ENCODE assay signal across 9 mouse cellular contexts in the genomic region with DNA sequence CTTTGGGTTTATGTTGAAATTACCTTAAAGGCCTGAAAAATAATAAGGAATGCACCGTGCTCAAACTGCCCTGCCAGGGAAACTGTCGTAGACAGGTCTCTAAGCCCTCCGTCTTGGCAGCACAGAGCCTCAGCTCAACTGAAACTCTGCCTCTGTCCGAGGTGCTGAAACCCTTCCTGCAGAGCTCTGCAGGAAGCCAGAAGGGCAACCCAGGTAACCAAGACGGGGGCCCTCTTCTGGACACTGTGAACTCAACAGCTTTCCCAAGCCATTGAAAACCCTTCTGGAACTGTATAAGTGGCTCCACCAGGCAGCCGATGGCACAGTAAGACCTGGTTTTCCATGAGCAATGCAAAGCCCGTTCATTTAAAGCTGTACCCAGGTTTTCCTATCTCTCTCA. TPM values are rescaled to one million over a fixed set of nuclear protein-coding genes. Genes with fewer than 3 reads are reported as not detected.
DNase-seq lines count a peak whose midpoint lies in the region; ATAC-seq and TF ChIP-seq lines count a peak whose summit lies in the region.
"Had no signal": no experiment of that assay in that cellular context is flagged by ENCODE, and none has a peak within 500 bp of the region (broad histone marks: within the 10 kb centered on the region; RNA-seq: fewer than 3 reads in every experiment).

No protein-coding gene starts in this region.

- H3K27me3 ChIP-seq in heart, adult 2 months (ENCODE audit: control insufficient read depth, insufficient read depth, low read length) = no peaks in the 10 kb centered on the region; the same call in 1 of the 2 replicates
- H3K27me3 ChIP-seq in heart, embryonic 11.5 days (ENCODE audit: control insufficient read depth, insufficient read depth, low read length) = no peaks in the 10 kb centered on the region
- no peaks in the 10 kb centered on the region for H3K27me3 ChIP-seq in ES-Bruce4 (ENCODE audit: control insufficient read depth, insufficient read depth, low read length, poor library complexity, severe bottlenecking)
- H3K27me3 ChIP-seq in liver, embryonic 11.5 days (replicated peaks; ENCODE audit: control insufficient read depth, insufficient read depth, low read length) = peaks cover 31% of the 10 kb centered on the region
- H3K27me3 ChIP-seq in small intestine, adult 2 months (ENCODE audit: control insufficient read depth, insufficient read depth, low read length) = peaks cover 10% of the 10 kb centered on the region

- H3K9ac ChIP-seq in heart, adult 2 months (ENCODE audit: low read depth, low read length) = no peak overlapping the region
- H3K9ac ChIP-seq in heart, embryonic 11.5 days (ENCODE audit: low read depth, low read length) = no peak overlapping the region
- no peak overlapping the region for H3K9ac ChIP-seq in ES-Bruce4 (ENCODE audit: low read depth, poor library complexity, severe bottlenecking)
- H3K9ac ChIP-seq in liver, embryonic 11.5 days (ENCODE audit: low read depth, low read length) = no peak overlapping the region

- TF ChIP-seq EP300 in heart, adult 2 months (IDR thresholded peaks at IDR 0.05; ENCODE audit: insufficient read depth, low read depth, low read length) = 0 out of 2 replicates have a peak, but pooled peaks have one; percentile 59
- TF ChIP-seq EP300 in ES-Bruce4 (IDR thresholded peaks at IDR 0.05; ENCODE audit: insufficient read depth, low read depth, low read length) = no peak

- H3K4me1 ChIP-seq in heart, adult 2 months (ENCODE audit: control insufficient read depth, insufficient read depth, low read length) = no peaks in the 10 kb centered on the region
- peaks cover 24% of the 10 kb centered on the region for H3K4me1 ChIP-seq in heart, embryonic 11.5 days (ENCODE audit: control insufficient read depth, insufficient read depth, low read length)
- H3K4me1 ChIP-seq in ES-Bruce4 (ENCODE audit: control insufficient read depth, insufficient read depth, low read length) = peaks cover 2% of the 10 kb centered on the region
- H3K4me1 ChIP-seq in liver, embryonic 11.5 days (replicated peaks; ENCODE audit: control insufficient read depth, insufficient read depth, low read length) = 0 out of 2 replicates have a peak, but pooled peaks cover 4% of the 10 kb centered on the region
- no peaks in the 10 kb centered on the region; the same call in 1 of the 2 replicates for H3K4me1 ChIP-seq in small intestine, adult 2 months (ENCODE audit: control insufficient read depth, insufficient read depth, insufficient read length, low read length)

- no peak overlapping the region for H3K27ac ChIP-seq in heart, adult 2 months
- H3K27ac ChIP-seq in heart, embryonic 11.5 days (ENCODE audit: low read depth, low read length) = no peak overlapping the region
- H3K27ac ChIP-seq in ES-Bruce4 (ENCODE audit: insufficient read depth, low read length) = no peak overlapping the region
- H3K27ac ChIP-seq in liver, embryonic 11.5 days (ENCODE audit: low read depth, low read length) = no peak overlapping the region
- no peak overlapping the region for H3K27ac ChIP-seq in small intestine, adult 2 months (ENCODE audit: insufficient read depth, low read depth, low read length)

- no peaks in the 10 kb centered on the region for H3K79me2 ChIP-seq in heart, adult 2 months (replicated peaks; ENCODE audit: control insufficient read depth, insufficient read depth, low read length)

- WGBS in heart, adult 2 months = 13% methylated on average over 7 of the region's 7 CpGs
- WGBS in heart, embryonic 11.5 days (ENCODE audit: insufficient replicate concordance) = 7% methylated on average over 7 of the region's 7 CpGs
- WGBS in liver, embryonic 11.5 days = 6% methylated on average over 7 of the region's 7 CpGs
- 6% methylated on average over 7 of the region's 7 CpGs for WGBS in small intestine, adult 2 months

- no peaks in the 10 kb centered on the region for H3K36me3 ChIP-seq in heart, adult 2 months (ENCODE audit: control insufficient read depth, insufficient read depth, low read length)
- H3K36me3 ChIP-seq in heart, embryonic 11.5 days (ENCODE audit: control insufficient read depth, insufficient read depth, low read length) = no peaks in the 10 kb centered on the region
- H3K36me3 ChIP-seq in ES-Bruce4 (ENCODE audit: control insufficient read depth, insufficient read depth, low read length, poor library complexity, severe bottlenecking) = no peaks in the 10 kb centered on the region
- no peaks in the 10 kb centered on the region for H3K36me3 ChIP-seq in liver, embryonic 11.5 days (ENCODE audit: control insufficient read depth, insufficient read depth, low read length)
- H3K36me3 ChIP-seq in small intestine, adult 2 months (ENCODE audit: control insufficient read depth, insufficient read depth, low read length) = no peaks in the 10 kb centered on the region

- TF ChIP-seq POLR2A in heart, adult 2 months (IDR thresholded peaks at IDR 0.05; ENCODE audit: insufficient read depth, low read depth, low read length) = no peak
- no peak for TF ChIP-seq POLR2A in ES-Bruce4 (IDR thresholded peaks at IDR 0.05; ENCODE audit: insufficient read depth, low read length)
- TF ChIP-seq POLR2A in small intestine, adult 2 months (IDR thresholded peaks at IDR 0.05; ENCODE audit: low read depth, low read length) = no peak

- intact Hi-C loops in heart, adult 2 months (cut with DNase I) = loop anchor here (1.0 to 5.0 kb wide), 2 partner anchors 21 to 35 kb away; a partner anchor contains a TSS

- no peak overlapping the region for H3K4me3 ChIP-seq in heart, adult 2 months
- H3K4me3 ChIP-seq in heart, embryonic 11.5 days (ENCODE audit: low read depth, low read length) = no peak overlapping the region
- H3K4me3 ChIP-seq in ES-Bruce4 (ENCODE audit: low read depth, low read length) = no peak overlapping the region
- no peak overlapping the region for H3K4me3 ChIP-seq in liver, embryonic 11.5 days (ENCODE audit: low read depth, low read length)
- H3K4me3 ChIP-seq in small intestine, adult 2 months (ENCODE audit: low read depth, low read length) = no peak overlapping the region
- H3K4me3 ChIP-seq: megakaryocyte, embryonic 14.5 days had no signal

- ATAC-seq in heart, embryonic 11.5 days (replicated peaks; ENCODE audit: insufficient number of reproducible peaks, low FRiP score, low TSS enrichment) = no peak
- ATAC-seq in common myeloid progenitor, adult 5-6 weeks (replicated peaks; ENCODE audit: low read depth, poor library complexity, severe bottlenecking) = peak; percentile 91
- ATAC-seq in hematopoietic stem cell, adult 5-6 weeks (replicated peaks in 1 of 2; ENCODE audit: insufficient read depth in 1 of 2, low FRiP score in 2 of 2, low TSS enrichment in 1 of 2, low read depth in 1 of 2, poor library complexity in 2 of 2, severe bottlenecking in 2 of 2) = peak; percentile 76 to 81
- peak; percentile 46; the same call in 1 of the 2 replicates for ATAC-seq in liver, embryonic 11.5 days (replicated peaks; ENCODE audit: low FRiP score)
- no peak for ATAC-seq in monocyte, adult 5-6 weeks (replicated peaks; ENCODE audit: insufficient number of reproducible peaks, low FRiP score, low TSS enrichment, poor library complexity, severe bottlenecking)

- no peaks in the 10 kb centered on the region for H3K9me3 ChIP-seq in heart, embryonic 11.5 days (replicated peaks; ENCODE audit: control insufficient read depth, low read length)
- H3K9me3 ChIP-seq in ES-Bruce4 (replicated peaks; ENCODE audit: control insufficient read depth, insufficient read depth, low read length, poor library complexity, severe bottlenecking) = no peaks in the 10 kb centered on the region
- no peaks in the 10 kb centered on the region for H3K9me3 ChIP-seq in liver, embryonic 11.5 days (ENCODE audit: control insufficient read depth, low read length)

- TF ChIP-seq CTCF in heart, adult 2 months (IDR thresholded peaks at IDR 0.05) = peak; percentile 73
- TF ChIP-seq CTCF in ES-Bruce4 (IDR thresholded peaks at IDR 0.05; ENCODE audit: low read depth, low read length) = peak; percentile 64
- TF ChIP-seq CTCF in small intestine, adult 2 months (IDR thresholded peaks at IDR 0.05; ENCODE audit: extremely low read depth, insufficient read length, insufficient replicate concordance, low read depth, low read length) = peak; percentile 53

- DNase-seq in heart, adult 2 months = peak; percentile 62 to 68
- DNase-seq in liver, embryonic 11.5 days (ENCODE audit: low spot score) = peak; percentile 81

- H3K4me2 ChIP-seq in heart, embryonic 11.5 days = no peak overlapping the region
- no peak overlapping the region for H3K4me2 ChIP-seq in liver, embryonic 11.5 days

RNA-seq across cellular contexts. Expression of a gene that starts 6.1 kb away (rescaled TPM):
- 10 to 100 TPM; 59.3 to 68.5 TPM for total RNA-seq in heart, adult 2 months (2021)
- 119 and 121 TPM in 2 replicates for polyA plus RNA-seq in heart, adult 2 months (2012; rRNA removed)
- 19.4 and 20.8 TPM in 2 replicates for polyA plus RNA-seq in heart, embryonic 11.5 days (2014; fragmentation: Nextera tagmentation; extraction: Ambion mirVana)
- polyA plus RNA-seq in ES-Bruce4 (2011; ENCODE audit: insufficient read depth, insufficient read length, low read depth, missing spikeins) = 3.3 and 5.8 TPM in 2 replicates
- 0.41 and 0.49 TPM in 2 replicates for total RNA-seq in common myeloid progenitor, adult 5-6 weeks (2017)
- total RNA-seq in hematopoietic stem cell, adult 5-6 weeks (2017) = 2.6 and 4.8 TPM in 2 replicates
- 2.5 and 3.8 TPM in 2 replicates for polyA plus RNA-seq in liver, embryonic 11.5 days (2014; fragmentation: Nextera tagmentation; extraction: Ambion mirVana)
- 21.9 and 26.3 TPM in 2 replicates for polyA plus RNA-seq in small intestine, adult 2 months (2012; rRNA removed)
- 0.53 TPM in 1 of 3 replicates, not detected in the others for total RNA-seq in monocyte, adult 5-6 weeks (2017)

RNA-seq across cellular contexts. Expression of a gene that starts 7.1 kb away (rescaled TPM):
- total RNA-seq in heart, adult 2 months (2021) = 10 to 100 TPM; 23.5 to 24.4 TPM
- polyA plus RNA-seq in heart, adult 2 months (2012; rRNA removed) = 26.3 and 30.7 TPM in 2 replicates
- 21.5 and 30.4 TPM in 2 replicates for polyA plus RNA-seq in heart, embryonic 11.5 days (2014; fragmentation: Nextera tagmentation; extraction: Ambion mirVana)
- 1.1 and 1.2 TPM in 2 replicates for polyA plus RNA-seq in ES-Bruce4 (2011; ENCODE audit: insufficient read depth, insufficient read length, low read depth, missing spikeins)
- total RNA-seq in common myeloid progenitor, adult 5-6 weeks (2017) = 0.05 TPM in 1 of 2 replicates, not detected in the other
- total RNA-seq in hematopoietic stem cell, adult 5-6 weeks (2017) = not detected in 2 replicates
- polyA plus RNA-seq in liver, embryonic 11.5 days (2014; fragmentation: Nextera tagmentation; extraction: Ambion mirVana) = 6.4 and 7.2 TPM in 2 replicates
- polyA plus RNA-seq in small intestine, adult 2 months (2012; rRNA removed) = 2.8 and 4.0 TPM in 2 replicates
- total RNA-seq in monocyte, adult 5-6 weeks (2017) = 0.29 TPM in 1 of 3 replicates, not detected in the others

RNA-seq across cellular contexts. Expression of a gene that starts 34.5 kb away (rescaled TPM):
- 1 to 10 TPM in 1 of 2 experiments, under 1 TPM in 1; 0.89 to 1.1 TPM for total RNA-seq in heart, adult 2 months (2021)
- 2.2 and 2.3 TPM in 2 replicates for polyA plus RNA-seq in heart, adult 2 months (2012; rRNA removed)
- polyA plus RNA-seq in heart, embryonic 11.5 days (2014; fragmentation: Nextera tagmentation; extraction: Ambion mirVana) = 0.49 and 1.5 TPM in 2 replicates
- polyA plus RNA-seq in ES-Bruce4 (2011; ENCODE audit: insufficient read depth, insufficient read length, low read depth, missing spikeins) = 10.3 and 10.6 TPM in 2 replicates
- total RNA-seq in common myeloid progenitor, adult 5-6 weeks (2017) = 0.78 and 4.5 TPM in 2 replicates
- 3.8 and 5.6 TPM in 2 replicates for total RNA-seq in hematopoietic stem cell, adult 5-6 weeks (2017)
- 0.75 and 1.0 TPM in 2 replicates for polyA plus RNA-seq in liver, embryonic 11.5 days (2014; fragmentation: Nextera tagmentation; extraction: Ambion mirVana)
- 0.43 and 1.9 TPM in 2 replicates for polyA plus RNA-seq in small intestine, adult 2 months (2012; rRNA removed)
- total RNA-seq in monocyte, adult 5-6 weeks (2017) = 0.11 to 0.87 TPM in 2 of 3 replicates, not detected in the other

RNA-seq across cellular contexts. Expression of a gene that starts 36.0 kb away (rescaled TPM):
- 10 to 100 TPM; 81.2 to 89.8 TPM for total RNA-seq in heart, adult 2 months (2021)
- polyA plus RNA-seq in heart, adult 2 months (2012; rRNA removed) = 148 and 151 TPM in 2 replicates
- 44.6 and 53.1 TPM in 2 replicates for polyA plus RNA-seq in heart, embryonic 11.5 days (2014; fragmentation: Nextera tagmentation; extraction: Ambion mirVana)
- 28.8 and 29.6 TPM in 2 replicates for polyA plus RNA-seq in ES-Bruce4 (2011; ENCODE audit: insufficient read depth, insufficient read length, low read depth, missing spikeins)
- 11.5 and 32.2 TPM in 2 replicates for total RNA-seq in common myeloid progenitor, adult 5-6 weeks (2017)
- 8.6 and 19.1 TPM in 2 replicates for total RNA-seq in hematopoietic stem cell, adult 5-6 weeks (2017)
- 54.6 and 55.2 TPM in 2 replicates for polyA plus RNA-seq in liver, embryonic 11.5 days (2014; fragmentation: Nextera tagmentation; extraction: Ambion mirVana)
- 53.2 and 83.7 TPM in 2 replicates for polyA plus RNA-seq in small intestine, adult 2 months (2012; rRNA removed)
- 4.5 to 7.6 TPM (median 5.2 TPM) in 3 replicates for total RNA-seq in monocyte, adult 5-6 weeks (2017)

RNA-seq across cellular contexts. Expression of a gene that starts 55.7 kb away (rescaled TPM):
- under 1 TPM in 1 of 2 experiments, not detected in 1; 0.14 TPM for total RNA-seq in heart, adult 2 months (2021)
- 0.32 and 0.59 TPM in 2 replicates for polyA plus RNA-seq in heart, adult 2 months (2012; rRNA removed)
- 0.20 TPM in 1 of 2 replicates, not detected in the other for polyA plus RNA-seq in heart, embryonic 11.5 days (2014; fragmentation: Nextera tagmentation; extraction: Ambion mirVana)
- polyA plus RNA-seq in ES-Bruce4 (2011; ENCODE audit: insufficient read depth, insufficient read length, low read depth, missing spikeins) = 0.88 TPM in 1 of 2 replicates, not detected in the other
- not detected in 2 replicates for total RNA-seq in common myeloid progenitor, adult 5-6 weeks (2017)
- 0.19 TPM in 1 of 2 replicates, not detected in the other for total RNA-seq in hematopoietic stem cell, adult 5-6 weeks (2017)
- 0.19 TPM in 1 of 2 replicates, not detected in the other for polyA plus RNA-seq in liver, embryonic 11.5 days (2014; fragmentation: Nextera tagmentation; extraction: Ambion mirVana)
- polyA plus RNA-seq in small intestine, adult 2 months (2012; rRNA removed) = 0.58 and 1.9 TPM in 2 replicates
- total RNA-seq in monocyte, adult 5-6 weeks (2017) = not detected in 3 replicates

Comparison
In these comparisons a context has a peak if more than half of its experiments do, and no peak if none do; other contexts are left out.
1. ATAC-seq: peak in common myeloid progenitor, adult 5-6 weeks (single experiment), hematopoietic stem cell, adult 5-6 weeks (2 of 2) and liver, embryonic 11.5 days (single experiment); none in heart, embryonic 11.5 days (single experiment) and monocyte, adult 5-6 weeks (single experiment).
2. Peak in every context shown above with its lines, with median percentiles within 50 percentile points of each other: CTCF ChIP-seq.